Mouse (Mus musculus) kidney, postnatal 0 days (tissue): ENCODE measurements at regions not wholly inside any gene's neighbourhood (a gene's known extent, or its start where the extent isn't known, plus 50 kb on each side); places are given as distances from the start of the nearest gene placed in this dataset.

Experiments
- ATAC-seq: fragments of 200-750 bp; cut with Nextera tagmentation; replicated peaks from 2 replicates; pipeline ENCODE4 v1.8.0; 2017; ENCODE audit warnings: low read depth, moderate number of reproducible peaks, moderate TSS enrichment, moderate library complexity; ENCODE audit not compliant: low FRiP score
- DNase-seq: peaks from one replicate; pipeline ENCODE4 v3.0.0-alpha.2; 2016; ENCODE audit warnings: low spot score
- H3K27ac ChIP-seq: fragments of 300-500 bp; sonication (generic); 2 replicates; pipeline ENCODE4 v1.5.1; 2014; ENCODE audit warnings: mild to moderate bottlenecking
- H3K27me3 ChIP-seq: fragments of 300-500 bp; sonication (generic); 2 replicates; pipeline ENCODE4 v1.6.1; 2014; ENCODE audit warnings: low read length, mixed read lengths; ENCODE audit not compliant: insufficient read depth
- H3K36me3 ChIP-seq: fragments of 300-500 bp; sonication (generic); 2 replicates; pipeline ENCODE4 v1.6.1; 2014; ENCODE audit warnings: low read length, mixed read lengths; ENCODE audit not compliant: insufficient read depth
- H3K4me1 ChIP-seq: fragments of 300-500 bp; sonication (generic); replicated peaks from 2 replicates; pipeline ENCODE4 v1.6.1; 2014; ENCODE audit warnings: antibody characterized with exemption, low read length, mixed read lengths; ENCODE audit not compliant: insufficient read depth
- H3K4me2 ChIP-seq: fragments of 300-500 bp; sonication (generic); 2 replicates; pipeline ENCODE4 v1.6.1; 2014; ENCODE audit warnings: mild to moderate bottlenecking, low read length, moderate library complexity, mixed read lengths
- H3K4me3 ChIP-seq: fragments of 300-500 bp; sonication (generic); replicated peaks from 2 replicates; pipeline ENCODE4 v1.5.1; 2014; ENCODE audit warnings: low read depth, low read length
- H3K9ac ChIP-seq: fragments of 300-500 bp; sonication (generic); 2 replicates; pipeline ENCODE4 v1.6.1; 2014; ENCODE audit warnings: low read depth, low read length
- H3K9me3 ChIP-seq: fragments of 300-500 bp; sonication (generic); replicated peaks from 2 replicates; pipeline ENCODE4 v1.6.1; 2016; ENCODE audit warnings: low read length, inconsistent platforms, mixed read lengths
- CTCF ChIP-seq: IDR thresholded peaks from 2 replicates; pipeline ENCODE4 v1.5.1; 2016; ENCODE audit warnings: antibody characterized with exemption, low read depth, mild to moderate bottlenecking, moderate library complexity
- WGBS: fragments of 180-500 bp; shearing (Covaris S2); extraction: QIAGEN DNeasy Blood & Tissue Kit; methylation state at CpG from one replicate; pipeline ENCODE4 v1.1.7; 2014; 5-methylcytosine and 5-hydroxymethylcytosine counted together

DNA sequence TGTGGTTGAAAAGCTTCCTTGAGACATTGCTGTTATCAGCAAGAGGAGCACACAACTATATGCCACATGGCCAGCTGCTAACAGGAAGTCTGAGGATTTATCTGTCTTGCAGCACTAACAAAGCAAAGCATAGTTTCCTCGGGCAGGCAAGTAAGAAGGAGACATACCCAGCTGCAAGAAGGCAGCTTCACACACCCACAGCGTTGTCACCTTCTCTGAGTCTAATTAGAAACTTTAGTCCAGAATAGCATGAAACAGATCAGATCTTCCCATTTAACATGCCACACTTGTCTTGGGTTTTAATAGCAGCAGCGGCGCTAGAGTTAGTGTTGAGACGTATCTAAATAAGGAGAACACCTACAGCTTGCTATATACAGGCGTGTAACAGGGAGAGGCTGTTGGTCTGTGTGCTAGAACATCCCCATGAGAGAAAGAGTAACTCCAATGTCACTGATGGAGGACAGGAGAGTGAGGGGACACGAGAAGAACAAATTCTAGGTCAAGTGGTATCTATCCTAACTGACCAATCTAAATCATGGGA is 322.1 kb upstream of the Syt1 start:
- Histone ChIP-seq H3K9ac (no peak overlapping the region), H3K4me2 (no peak overlapping the region), H3K4me1 (no peaks in the 10 kb centered on the region), H3K9me3 (no peaks in the 10 kb centered on the region), H3K27me3 (no peaks in the 10 kb centered on the region), H3K27ac (no peak overlapping the region), H3K4me3 (no peak overlapping the region), H3K36me3 (no peaks in the 10 kb centered on the region)
- ATAC-seq (no peak), DNase-seq (no peak)
- TF ChIP-seq CTCF: no peak
- 76% methylated on average over 7 of the region's 7 CpGs for WGBS

- no peak for TF ChIP-seq CTCF
These were observed 298.5 kb upstream of the Syt1 start for GRCm38 (mm10) chr10:109309286-109309685.

GRCm38 (mm10) chr10:109300199-109300598 is 289.4 kb upstream of the Syt1 start:
- no peaks in the 10 kb centered on the region for H3K9me3 ChIP-seq
- H3K36me3 ChIP-seq: no peaks in the 10 kb centered on the region
- H3K4me3 ChIP-seq: no peak overlapping the region
- 79% methylated on average over 2 of the region's 2 CpGs for WGBS
- TF ChIP-seq CTCF: no peak
- ATAC-seq (no peak), DNase-seq (no peak)
- H3K27me3 ChIP-seq: no peaks in the 10 kb centered on the region
- H3K27ac ChIP-seq: no peak overlapping the region
- no peak overlapping the region for H3K4me2 ChIP-seq
- H3K9ac ChIP-seq: no peak overlapping the region
- H3K4me1 ChIP-seq: no peaks in the 10 kb centered on the region

More at GRCm38 (mm10) chr10:109309286-109309685, 298.5 kb upstream of the Syt1 start:
- no peak overlapping the region for H3K9ac ChIP-seq
- no peaks in the 10 kb centered on the region for H3K4me1 ChIP-seq
- no peak overlapping the region for H3K4me3 ChIP-seq
- no peaks in the 10 kb centered on the region for H3K27me3 ChIP-seq
- H3K9me3 ChIP-seq: no peaks in the 10 kb centered on the region
- ATAC-seq (no peak), DNase-seq (peak; percentile 44)
- WGBS: 42% methylated on average over 6 of the region's 6 CpGs
- no peak overlapping the region for H3K4me2 ChIP-seq
- H3K27ac ChIP-seq: no peak overlapping the region
- no peaks in the 10 kb centered on the region for H3K36me3 ChIP-seq

GRCm38 (mm10) chr10:109299785-109300184 is 289.0 kb upstream of the Syt1 start:
- ATAC-seq (no peak), DNase-seq (peak; percentile 15)
- Histone ChIP-seq H3K4me2 (no peak overlapping the region), H3K9me3 (no peaks in the 10 kb centered on the region), H3K27me3 (no peaks in the 10 kb centered on the region), H3K36me3 (no peaks in the 10 kb centered on the region), H3K4me3 (no peak overlapping the region), H3K4me1 (no peaks in the 10 kb centered on the region), H3K27ac (no peak overlapping the region), H3K9ac (no peak overlapping the region)
- WGBS: 53% methylated on average over 11 of the region's 11 CpGs
- TF ChIP-seq CTCF: no peak

GRCm38 (mm10) chr10:109283348-109283747 is 272.6 kb upstream of the Syt1 start:
- ATAC-seq (no peak), DNase-seq (no peak)
- no peak overlapping the region for H3K27ac ChIP-seq
- no peak overlapping the region for H3K9ac ChIP-seq
- H3K36me3 ChIP-seq: no peaks in the 10 kb centered on the region
- TF ChIP-seq CTCF: no peak
- no peaks in the 10 kb centered on the region for H3K4me1 ChIP-seq
- H3K27me3 ChIP-seq: no peaks in the 10 kb centered on the region
- H3K9me3 ChIP-seq: no peaks in the 10 kb centered on the region
- 93% methylated on average over 10 of the region's 10 CpGs for WGBS
- no peak overlapping the region for H3K4me3 ChIP-seq
- H3K4me2 ChIP-seq: no peak overlapping the region

DNA sequence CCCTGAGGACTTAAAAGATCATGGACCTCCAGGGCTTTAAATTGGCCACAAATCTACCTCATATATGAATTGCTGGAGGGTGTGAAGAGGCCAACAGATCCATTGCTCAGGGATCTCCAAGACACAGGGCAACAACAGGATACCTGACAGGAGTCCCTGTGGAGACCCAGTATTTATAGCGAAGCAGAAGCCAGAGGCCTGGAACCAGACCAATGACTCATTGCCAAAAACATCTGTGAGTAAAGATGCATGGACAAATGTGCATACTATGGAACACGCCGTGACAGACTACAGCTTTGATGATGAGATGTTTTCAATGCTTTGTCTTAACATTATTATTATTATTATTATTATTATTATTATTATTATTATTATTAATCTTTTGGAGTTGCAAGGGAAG is 239.0 kb upstream of the Syt1 start:
- DNase-seq (no peak), ATAC-seq (no peak)
- WGBS: 72% methylated on average over 3 of the region's 3 CpGs
- Histone ChIP-seq H3K9ac (no peak overlapping the region), H3K27ac (no peak overlapping the region), H3K36me3 (no peaks in the 10 kb centered on the region), H3K27me3 (no peaks in the 10 kb centered on the region), H3K4me2 (no peak overlapping the region), H3K4me1 (no peaks in the 10 kb centered on the region), H3K9me3 (no peaks in the 10 kb centered on the region), H3K4me3 (no peak overlapping the region)
- no peak for TF ChIP-seq CTCF

DNA sequence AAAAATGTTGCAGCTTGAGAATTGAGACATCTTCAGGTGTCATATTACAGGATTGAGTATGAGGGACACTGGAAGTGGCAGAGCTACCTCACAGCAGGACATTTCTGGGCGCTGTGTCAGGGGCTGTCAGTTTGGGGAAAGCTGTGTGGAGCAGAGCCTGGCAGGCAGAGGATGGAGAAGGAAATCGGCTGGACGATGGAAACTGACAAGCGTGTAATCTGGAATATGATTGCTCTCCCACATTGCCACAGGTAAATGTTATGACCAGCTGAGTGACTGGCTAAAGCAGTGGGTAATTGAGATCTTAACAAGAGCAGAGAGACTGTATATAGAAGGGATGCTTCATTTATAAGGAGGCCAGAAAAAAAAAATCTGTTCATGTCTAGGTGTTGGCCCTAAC is 235.5 kb upstream of the Syt1 start:
- WGBS: 72% methylated on average over 4 of the region's 4 CpGs
- DNase-seq: no peak
- TF ChIP-seq CTCF: no peak
- Histone ChIP-seq H3K4me2 (no peak overlapping the region), H3K27me3 (no peaks in the 10 kb centered on the region), H3K36me3 (no peaks in the 10 kb centered on the region), H3K27ac (no peak overlapping the region), H3K9ac (no peak overlapping the region), H3K9me3 (no peaks in the 10 kb centered on the region), H3K4me1 (no peaks in the 10 kb centered on the region), H3K4me3 (no peak overlapping the region)
- no peak for ATAC-seq
